Mouse (Mus musculus) 3T3-L1 (cell line): ENCODE results near the gene Tnfrsf12a.
A peak's percentile ranks its signal among the peaks of the same experiment; 100 is the strongest.

Source experiments
- DNase-seq: peaks from one replicate; pipeline ENCODE4 v3.0.0-alpha.2; 2015; ENCODE audit warnings: low read depth, low spot score

The Tnfrsf12a gene

DNA sequence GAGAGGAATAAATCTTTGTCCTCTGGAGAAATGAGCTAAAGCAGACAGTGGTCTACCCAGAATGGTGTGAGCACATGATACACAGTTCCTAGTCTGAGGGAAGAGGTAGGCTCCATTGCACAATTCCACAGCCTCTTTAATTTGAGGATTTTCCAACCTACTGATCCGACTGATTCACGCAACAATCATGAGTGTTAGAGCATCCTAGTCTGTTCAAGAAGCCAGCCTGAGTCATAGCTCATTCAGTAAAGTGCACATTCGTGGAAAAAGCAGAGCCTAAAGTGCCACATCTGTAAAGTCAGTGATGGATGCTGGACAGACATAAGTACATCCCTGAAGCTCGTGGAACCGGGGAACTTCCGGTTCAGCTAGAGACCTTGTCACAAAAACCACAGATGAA, 25.9 kb downstream of the Tnfrsf12a start:
- DNase-seq: peak; percentile 55

DNA sequence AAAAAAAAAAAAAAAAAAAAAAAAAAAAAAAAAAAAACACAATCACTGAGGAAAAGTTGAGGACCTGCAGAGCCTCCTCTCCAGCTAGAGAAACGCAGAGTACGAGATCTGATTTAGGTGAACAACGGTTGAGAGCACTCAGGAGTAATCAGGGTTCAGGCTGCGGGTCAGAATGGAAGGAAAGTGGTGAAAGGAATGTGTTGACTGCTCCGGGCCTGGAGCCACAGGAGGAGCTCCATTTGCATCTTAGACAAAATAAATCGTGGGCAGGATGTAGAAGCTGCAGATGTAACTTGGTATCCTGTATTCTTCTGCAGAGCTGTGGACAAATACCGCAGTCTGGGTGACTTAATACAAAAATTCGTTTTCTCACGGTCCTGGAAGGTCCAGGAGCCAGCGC, 31.4 kb downstream of the Tnfrsf12a start:
- no peak for DNase-seq

DNA sequence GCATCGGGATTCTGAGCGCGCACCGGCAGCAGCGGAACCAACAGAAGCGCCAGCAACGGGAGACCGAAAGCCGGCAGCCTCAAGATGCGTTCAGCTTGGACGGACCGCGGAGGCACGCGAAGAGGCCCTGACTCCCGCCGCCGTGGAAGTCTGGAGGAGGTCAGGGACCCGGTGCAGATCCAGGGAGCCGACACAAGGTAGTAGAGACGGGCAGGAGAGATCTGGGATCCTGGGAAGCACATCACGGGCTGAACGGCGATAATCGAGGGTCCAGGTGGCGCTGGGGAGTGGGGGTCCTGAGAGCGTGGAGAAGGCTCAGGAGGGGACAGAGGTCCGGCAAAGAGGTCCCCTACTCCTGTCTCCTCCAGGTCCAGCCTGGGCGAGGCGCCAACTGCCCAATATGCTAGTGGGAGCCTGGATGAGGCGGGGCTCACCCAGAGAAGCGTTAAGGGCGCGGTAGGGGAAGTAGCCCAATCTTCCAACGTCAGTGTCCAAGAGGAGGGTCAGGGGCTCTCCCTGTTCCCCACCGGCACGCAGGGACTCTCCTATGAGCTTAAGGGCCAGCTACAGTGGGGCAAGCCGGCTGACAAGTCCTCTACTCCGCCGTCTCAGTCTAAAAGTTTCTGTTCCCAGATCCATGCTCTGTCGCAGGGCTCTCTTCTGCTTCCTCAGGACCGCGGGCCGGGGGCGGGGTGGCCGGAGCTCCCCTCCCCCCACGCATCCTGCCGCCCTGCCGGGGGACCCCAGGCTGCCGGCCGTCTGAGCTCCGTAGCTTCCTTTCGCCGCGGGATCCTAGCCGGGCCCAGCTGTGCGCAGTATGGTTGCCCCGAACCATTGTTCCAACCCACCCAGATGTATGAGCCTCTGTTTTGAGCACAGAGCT, 32.4 kb downstream of the Tnfrsf12a start, which contains the start of gene Mmp25:
Gene Mmp25 (minus strand): TSS at position 665 of the 883 bp plus-strand sequence.
- no peak for DNase-seq

DNA sequence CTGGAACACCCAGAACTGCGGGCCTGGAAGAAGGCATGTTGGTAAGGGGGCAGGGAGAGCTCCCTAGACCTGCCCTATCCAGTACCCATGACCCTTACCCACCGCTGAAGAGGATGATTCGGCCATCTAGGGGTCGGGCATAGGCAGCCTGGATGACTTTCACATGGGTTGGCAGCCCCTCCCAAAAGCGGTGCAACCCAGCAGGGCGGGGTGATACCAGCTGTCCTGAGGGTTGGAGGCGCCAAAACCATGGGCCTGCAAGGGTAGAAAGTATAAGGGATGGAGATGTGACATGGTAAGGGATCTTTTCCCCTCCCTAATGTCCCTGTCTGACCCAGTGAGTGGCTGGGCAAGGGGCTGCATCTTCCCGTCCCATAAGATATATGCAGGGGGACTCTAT, 46.0 kb downstream of the Tnfrsf12a start:
- no peak for DNase-seq

DNA sequence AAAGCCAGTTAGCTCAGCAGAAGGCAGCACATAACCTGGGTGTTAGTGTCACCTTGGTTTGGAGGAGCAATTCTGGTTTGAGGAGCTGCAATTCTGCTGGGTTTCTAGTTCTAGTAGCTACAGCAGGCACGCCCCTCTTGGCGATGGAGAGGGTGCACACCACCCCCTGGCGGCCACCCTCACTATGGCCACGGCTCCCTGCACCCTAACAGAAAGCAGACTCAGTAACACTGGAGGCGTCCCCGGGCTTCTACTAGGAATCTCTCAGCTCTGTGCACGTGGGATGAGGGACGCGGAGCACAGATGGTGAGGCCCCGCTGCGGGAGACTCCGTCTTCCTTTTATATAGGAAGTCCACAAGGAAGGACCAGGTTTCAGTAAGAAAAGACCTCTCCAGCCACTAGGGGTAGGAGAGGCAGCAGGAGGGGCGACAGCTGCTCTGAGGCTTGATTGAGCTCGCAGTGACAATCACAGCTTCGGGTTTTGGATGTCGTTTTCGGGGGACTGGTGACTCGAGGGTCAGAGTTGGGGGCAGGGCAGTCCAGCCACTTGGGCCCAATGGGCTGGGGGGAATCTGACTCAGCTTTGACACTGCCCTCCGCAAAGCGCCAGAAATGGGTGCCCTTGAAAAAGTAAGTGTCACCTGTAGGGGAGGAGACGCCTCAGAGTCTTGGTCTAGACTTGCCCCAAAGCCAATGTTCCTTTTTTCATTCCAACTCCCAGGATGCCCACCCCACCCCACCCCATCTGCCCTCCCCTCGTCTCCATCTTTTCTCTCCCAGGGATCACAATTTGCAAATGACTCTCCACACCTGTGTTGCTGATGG, 46.9 kb downstream of the Tnfrsf12a start:
- peak; percentile 83 for DNase-seq

DNA sequence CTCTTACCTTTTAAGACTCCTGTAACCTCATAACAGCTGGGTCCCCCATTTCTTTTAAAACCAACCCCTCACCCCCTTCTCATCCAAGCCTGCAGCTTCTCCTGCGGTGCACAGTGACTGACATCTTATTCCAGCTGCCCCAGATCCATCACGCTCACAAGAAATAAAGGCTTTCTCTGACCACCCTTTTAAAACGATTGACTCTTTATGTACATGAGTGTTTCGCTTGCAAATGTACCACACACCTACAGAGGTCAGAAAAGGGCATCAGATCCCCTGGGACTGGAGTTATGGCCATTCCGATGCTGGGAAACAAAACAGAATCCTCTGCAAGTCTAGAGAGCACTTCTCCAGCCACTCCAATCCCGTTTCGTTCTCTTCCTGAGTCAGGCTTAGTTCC, 49.5 kb downstream of the Tnfrsf12a start:
- DNase-seq: no peak
